Mouse (Mus musculus): Measurements from ENCODE around the gene Tmem247. TPM values are rescaled to one million over a fixed set of nuclear protein-coding genes. Genes with fewer than 3 reads are reported as not detected.

Tmem247 gene
- total and polyA plus RNA-seq, 3 experiments: not detected

DNA sequence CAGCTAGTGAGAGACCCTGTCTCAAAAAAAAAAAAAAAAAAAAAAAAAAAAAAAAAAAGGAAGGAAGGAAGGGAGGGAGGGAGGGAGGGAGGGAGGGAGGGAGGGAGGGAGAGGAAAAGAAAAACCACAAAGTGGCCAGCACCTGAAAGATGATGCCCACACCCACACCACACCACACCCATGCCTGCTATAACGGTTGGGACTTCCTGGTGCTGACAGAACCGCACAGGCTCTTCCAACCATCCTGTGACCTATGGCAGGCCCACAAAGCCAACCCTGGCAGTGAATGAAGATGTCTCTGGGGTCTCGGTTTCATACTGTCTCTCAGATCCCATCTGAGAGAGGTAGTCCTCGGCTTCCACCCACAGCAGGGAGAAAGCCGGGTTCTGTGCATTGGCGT is 12.2 kb downstream of the Tmem247 start:
- Histone ChIP-seq H3K79me2 (replicated peaks; ENCODE audit: control insufficient read depth, extremely low read depth, insufficient read depth, poor library complexity, severe bottlenecking) (no peaks in the 10 kb centered on the region), H3K4me1 (ENCODE audit: control insufficient read depth in 1 of 2, insufficient read depth in 2 of 2) (peaks cover 0 to 14% of the 10 kb centered on the region in 2 experiments; a peak in 2 of 4 replicates), H3K4me3 (replicated peaks in 1 of 3; ENCODE audit: low read depth in 2 of 3, low read length in 2 of 3, poor library complexity in 1 of 3) (no peak overlapping the region), H3K27me3 (replicated peaks) (no peaks in the 10 kb centered on the region), H3K36me3 (replicated peaks in 1 of 2; ENCODE audit: control insufficient read depth in 1 of 2, insufficient read depth in 1 of 2, low read length in 1 of 2) (no peaks in the 10 kb centered on the region), H3K27ac (ENCODE audit: insufficient read depth, low read depth) (no peak overlapping the region), H3K4me2 (ENCODE audit: insufficient read depth, low read depth, poor library complexity, severe bottlenecking) (no peak overlapping the region), H3K9me3 (replicated peaks; ENCODE audit: low read length) (peaks cover 4% of the 10 kb centered on the region), H3K9ac (ENCODE audit: insufficient read depth, low read depth) (no peak overlapping the region)
- in situ Hi-C loops (cut with MboI; ENCODE audit: low pct_ligation_motif_present, low pct_unique_long_range_greater_than_20kb, low sequenced_read_pairs) (no loop called here), dilution Hi-C loops (cut with MboI; ENCODE audit: extremely low pct_ligation_motif_present, extremely low pct_unique_long_range_greater_than_20kb, low sequenced_read_pairs) (no loop called here)
- DNase-seq (ENCODE audit: extremely low read depth): no peak
- TF ChIP-seq USF1 (IDR thresholded peaks at IDR 0.05; ENCODE audit: low read depth, low read length) (no peak), SMC3 (IDR thresholded peaks at IDR 0.05; ENCODE audit: low read depth, low read length) (no peak), USF2 (conservative IDR thresholded peaks at IDR 0.05; ENCODE audit: low read depth, low read length) (no peak), MYC (IDR thresholded peaks at IDR 0.05; ENCODE audit: low read depth, low read length) (no peak), BHLHE40 (IDR thresholded peaks at IDR 0.05; ENCODE audit: low read depth, low read length) (no peak), MAX (IDR thresholded peaks at IDR 0.05; ENCODE audit: low read length) (no peak), MAZ (IDR thresholded peaks at IDR 0.05; ENCODE audit: low read depth, low read length) (no peak), EP300 (IDR thresholded peaks at IDR 0.05; ENCODE audit: low read length) (no peak)

DNA sequence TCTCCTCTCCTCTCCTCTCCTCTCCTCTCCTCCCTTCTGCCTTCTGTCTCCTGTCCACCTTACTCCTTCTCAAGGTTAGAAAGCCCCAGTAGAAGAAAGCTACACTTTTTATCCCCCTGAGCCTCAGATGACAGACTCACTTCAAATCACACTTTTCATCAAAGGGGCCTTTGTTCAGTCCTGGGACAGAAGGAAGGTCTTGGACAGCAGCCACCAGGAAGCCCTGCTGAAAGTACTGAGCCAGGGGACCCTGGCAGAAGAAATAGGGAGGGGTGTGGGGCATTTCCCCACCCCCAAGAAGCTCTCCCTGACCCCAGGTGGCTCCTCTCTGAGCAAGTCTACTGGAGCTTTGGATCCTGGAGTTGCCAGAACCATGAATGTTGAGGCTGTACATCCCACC is 12.8 kb downstream of the Tmem247 start:
- no peak overlapping the region for H3K27ac ChIP-seq (ENCODE audit: insufficient read depth, low read depth)
- H3K79me2 ChIP-seq (replicated peaks; ENCODE audit: control insufficient read depth, extremely low read depth, insufficient read depth, poor library complexity, severe bottlenecking): no peaks in the 10 kb centered on the region
- dilution Hi-C loops (cut with MboI; ENCODE audit: extremely low pct_ligation_motif_present, extremely low pct_unique_long_range_greater_than_20kb, low sequenced_read_pairs): no loop called here
- no peak for DNase-seq (ENCODE audit: extremely low read depth)
- peaks cover 4% of the 10 kb centered on the region for H3K9me3 ChIP-seq (replicated peaks; ENCODE audit: low read length)
- no peaks in the 10 kb centered on the region for H3K36me3 ChIP-seq (replicated peaks in 1 of 2; ENCODE audit: control insufficient read depth in 1 of 2, insufficient read depth in 1 of 2, low read length in 1 of 2)
- no peak overlapping the region for H3K9ac ChIP-seq (ENCODE audit: insufficient read depth, low read depth)
- no peaks in the 10 kb centered on the region for H3K27me3 ChIP-seq (replicated peaks)
- TF ChIP-seq IRF4 (IDR thresholded peaks at IDR 0.05; ENCODE audit: low read depth, low read length): no peak
- no peak for TF ChIP-seq RAD21 (IDR thresholded peaks at IDR 0.05; ENCODE audit: low read depth, low read length)
- no peak for TF ChIP-seq ZC3H11A (IDR thresholded peaks at IDR 0.05; ENCODE audit: low read depth, low read length)
- TF ChIP-seq E2F4 (IDR thresholded peaks at IDR 0.05; ENCODE audit: insufficient replicate concordance, low read depth, low read length): no peak
- TF ChIP-seq UBTF (IDR thresholded peaks at IDR 0.05; ENCODE audit: low read depth, low read length): no peak
- no peak for TF ChIP-seq NELFE (IDR thresholded peaks at IDR 0.05; ENCODE audit: low read depth, low read length)
- H3K4me3 ChIP-seq (replicated peaks in 1 of 3; ENCODE audit: low read depth in 2 of 3, low read length in 2 of 3, poor library complexity in 1 of 3): no peak overlapping the region
- peaks cover 0 to 14% of the 10 kb centered on the region in 2 experiments; a peak in 2 of 4 replicates for H3K4me1 ChIP-seq (ENCODE audit: control insufficient read depth in 1 of 2, insufficient read depth in 2 of 2)
- H3K4me2 ChIP-seq (ENCODE audit: insufficient read depth, low read depth, poor library complexity, severe bottlenecking): no peak overlapping the region
- in situ Hi-C loops (cut with MboI; ENCODE audit: low pct_ligation_motif_present, low pct_unique_long_range_greater_than_20kb, low sequenced_read_pairs): no loop called here

GRCm38 (mm10) chr17:86932896-86933295 is 15.7 kb downstream of the Tmem247 start:
- H3K27ac ChIP-seq (ENCODE audit: insufficient read depth, low read depth): no peak overlapping the region
- no peaks in the 10 kb centered on the region for H3K27me3 ChIP-seq (replicated peaks)
- no peaks in the 10 kb centered on the region for H3K79me2 ChIP-seq (replicated peaks; ENCODE audit: control insufficient read depth, extremely low read depth, insufficient read depth, poor library complexity, severe bottlenecking)
- no peak for DNase-seq (ENCODE audit: extremely low read depth)
- in situ Hi-C loops (cut with MboI; ENCODE audit: low pct_ligation_motif_present, low pct_unique_long_range_greater_than_20kb, low sequenced_read_pairs): no loop called here
- H3K9ac ChIP-seq (ENCODE audit: insufficient read depth, low read depth): no peak overlapping the region
- H3K4me3 ChIP-seq (replicated peaks in 1 of 3; ENCODE audit: low read depth in 2 of 3, low read length in 2 of 3, poor library complexity in 1 of 3): no peak overlapping the region
- H3K9me3 ChIP-seq (replicated peaks; ENCODE audit: low read length): no peaks in the 10 kb centered on the region
- peaks cover 3 to 19% of the 10 kb centered on the region in 2 experiments; a peak in 2 of 4 replicates for H3K4me1 ChIP-seq (ENCODE audit: control insufficient read depth in 1 of 2, insufficient read depth in 2 of 2)
- TF ChIP-seq TBP (conservative IDR thresholded peaks at IDR 0.05; ENCODE audit: low read depth, low read length): no peak
- TF ChIP-seq ZKSCAN1 (IDR thresholded peaks at IDR 0.05; ENCODE audit: borderline replicate concordance, low read depth, low read length): no peak
- TF ChIP-seq USF1 (IDR thresholded peaks at IDR 0.05; ENCODE audit: low read depth, low read length): no peak
- no peak for TF ChIP-seq ZMIZ1 (IDR thresholded peaks at IDR 0.05; ENCODE audit: low read depth, low read length)
- no peaks in the 10 kb centered on the region for H3K36me3 ChIP-seq (replicated peaks in 1 of 2; ENCODE audit: control insufficient read depth in 1 of 2, insufficient read depth in 1 of 2, low read length in 1 of 2)
- dilution Hi-C loops (cut with MboI; ENCODE audit: extremely low pct_ligation_motif_present, extremely low pct_unique_long_range_greater_than_20kb, low sequenced_read_pairs): no loop called here
- H3K4me2 ChIP-seq (ENCODE audit: insufficient read depth, low read depth, poor library complexity, severe bottlenecking): no peak overlapping the region

Data from CH12.LX (cell line).